Mouse (Mus musculus): ENCODE data around the gene P4ha3.
"Not testable (repeated sequence)": the region's sequence is repeated elsewhere in the genome, so short reads cannot be mapped to it uniquely, and the experiment has no call there.

Gene P4ha3

GRCm38 (mm10) chr7:100285383-100285782 is at the start of gene P4ha3:
Gene P4ha3 (plus strand): TSS chr7:100285520.
- DNase-seq (ENCODE audit: low spot score), result no peak

GRCm38 (mm10) chr7:100238271-100238670 is 47.0 kb upstream of the P4ha3 start:
- no peak for DNase-seq (ENCODE audit: low spot score)

GRCm38 (mm10) chr7:100240601-100241000 is 44.7 kb upstream of the P4ha3 start:
- DNase-seq (ENCODE audit: low spot score), result no peak

- DNase-seq (ENCODE audit: low spot score), result no peak
These were observed 42.3 kb upstream of the P4ha3 start for GRCm38 (mm10) chr7:100243007-100243406.

GRCm38 (mm10) chr7:100244225-100244624 is 41.1 kb upstream of the P4ha3 start:
- no peak for DNase-seq (ENCODE audit: low spot score)

GRCm38 (mm10) chr7:100245176-100245575 is 40.1 kb upstream of the P4ha3 start:
- no peak for DNase-seq (ENCODE audit: low spot score)

- no peak for DNase-seq (ENCODE audit: low spot score)
These were observed 34.7 kb upstream of the P4ha3 start for GRCm38 (mm10) chr7:100250667-100251066.

GRCm38 (mm10) chr7:100262350-100262749 is 23.0 kb upstream of the P4ha3 start:
- DNase-seq (ENCODE audit: low spot score), result no peak

GRCm38 (mm10) chr7:100264934-100265333 is 20.4 kb upstream of the P4ha3 start:
- not testable (repeated sequence) for DNase-seq (ENCODE audit: low spot score)

GRCm38 (mm10) chr7:100272369-100272768 is 13.0 kb upstream of the P4ha3 start:
- no peak for DNase-seq (ENCODE audit: low spot score)

- DNase-seq (ENCODE audit: low spot score), result no peak
These were observed 10.8 kb upstream of the P4ha3 start for GRCm38 (mm10) chr7:100274507-100274906.

- peak; percentile 30 for DNase-seq (ENCODE audit: low spot score)
These were observed 8.9 kb upstream of the P4ha3 start for GRCm38 (mm10) chr7:100276397-100276796.

GRCm38 (mm10) chr7:100279803-100280202 is 5.5 kb upstream of the P4ha3 start:
- peak; percentile 67 for DNase-seq (ENCODE audit: low spot score)

- DNase-seq (ENCODE audit: low spot score), result peak; percentile 62
These were observed 3.7 kb upstream of the P4ha3 start for GRCm38 (mm10) chr7:100281596-100281995.

GRCm38 (mm10) chr7:100283298-100283697 is 2.0 kb upstream of the P4ha3 start:
- no peak for DNase-seq (ENCODE audit: low spot score)

GRCm38 (mm10) chr7:100287748-100288578 is 2.6 kb downstream of the P4ha3 start:
- peak; percentile 64 for DNase-seq (ENCODE audit: low spot score)

GRCm38 (mm10) chr7:100288622-100289021 is 3.3 kb downstream of the P4ha3 start:
- no peak for DNase-seq (ENCODE audit: low spot score)

GRCm38 (mm10) chr7:100293546-100293945 is 8.2 kb downstream of the P4ha3 start:
- no peak for DNase-seq (ENCODE audit: low spot score)

- DNase-seq (ENCODE audit: low spot score), result no peak
These were observed 10.4 kb downstream of the P4ha3 start for GRCm38 (mm10) chr7:100295745-100296144.

- DNase-seq (ENCODE audit: low spot score), result no peak
These were observed 11.4 kb downstream of the P4ha3 start for GRCm38 (mm10) chr7:100296699-100297098.

GRCm38 (mm10) chr7:100298861-100299510 is 13.7 kb downstream of the P4ha3 start:
- no peak for DNase-seq (ENCODE audit: low spot score)

GRCm38 (mm10) chr7:100301390-100301789 is 16.1 kb downstream of the P4ha3 start:
- no peak for DNase-seq (ENCODE audit: low spot score)

- DNase-seq (ENCODE audit: low spot score), result peak; percentile 65
These were observed 17.0 kb downstream of the P4ha3 start for GRCm38 (mm10) chr7:100302316-100302715.
